Mouse (Mus musculus): ENCODE data around the gene Ugt1a7c. TPM values are rescaled to one million over a fixed set of nuclear protein-coding genes. Genes with fewer than 3 reads are reported as not detected.
"Not testable (repeated sequence)": the region's sequence is repeated elsewhere in the genome, so short reads cannot be mapped to it uniquely, and the experiment has no call there.

Gene Ugt1a7c
- total and polyA plus RNA-seq, 3 experiments, result not detected

DNA sequence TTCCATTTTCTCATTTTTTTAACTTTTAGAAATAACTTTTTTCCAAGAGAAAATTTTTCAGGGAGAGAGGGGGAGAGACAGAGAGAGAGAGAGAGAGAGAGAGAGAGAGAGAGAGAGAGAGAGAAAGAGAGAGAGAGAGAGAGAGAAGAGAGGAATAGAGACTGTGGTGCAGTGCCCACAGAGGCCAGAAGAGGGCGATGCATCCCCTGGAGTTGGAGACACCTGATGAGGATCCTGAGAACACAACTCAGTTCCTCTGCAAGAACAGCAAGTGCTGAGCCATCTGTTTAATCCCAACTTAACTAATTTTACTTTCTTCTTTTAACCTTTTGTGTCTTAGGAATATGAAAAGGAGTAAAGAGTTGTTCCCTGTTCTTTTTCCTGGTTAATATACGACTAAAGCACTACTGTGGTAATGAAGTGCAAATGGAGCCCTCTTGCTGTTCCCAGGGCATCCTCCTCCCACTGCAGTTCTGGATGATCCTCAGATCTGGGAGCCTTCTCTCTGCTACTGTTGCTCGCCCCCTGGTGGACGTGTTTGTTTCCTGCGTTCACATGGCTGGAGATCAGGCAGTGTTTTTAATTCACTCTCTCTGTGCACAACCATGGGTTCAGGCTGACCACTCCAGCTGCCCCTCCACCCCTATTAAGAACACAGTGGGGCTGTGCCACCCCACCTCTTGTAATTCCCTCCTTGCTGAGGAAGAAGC lies 49.3 kb downstream of the Ugt1a7c start:
- not testable (repeated sequence) for H3K36me3 ChIP-seq (ENCODE audit: control insufficient read depth in 1 of 2, insufficient read depth in 2 of 2, low read length in 2 of 2); H3K9ac ChIP-seq (ENCODE audit: control insufficient read depth, low read depth, low read length, poor library complexity, severe bottlenecking); H3K27me3 ChIP-seq (ENCODE audit: control insufficient read depth in 1 of 2, insufficient read depth in 2 of 2, low read length in 2 of 2); H3K79me2 ChIP-seq (ENCODE audit: control insufficient read depth, insufficient read depth, low read length, poor library complexity); H3K9me3 ChIP-seq (replicated peaks; ENCODE audit: insufficient read depth, low read length); H3K27ac ChIP-seq (ENCODE audit: control insufficient read depth, low read depth, low read length); H3K4me3 ChIP-seq (ENCODE audit: control insufficient read depth in 1 of 2, insufficient read depth in 1 of 2, low read depth in 2 of 2, low read length in 2 of 2); H3K4me1 ChIP-seq (ENCODE audit: control insufficient read depth in 1 of 2, insufficient read depth in 2 of 2, low read length in 2 of 2)
- TF ChIP-seq RAD21 (IDR thresholded peaks at IDR 0.05; ENCODE audit: low read depth, low read length) (peak; percentile 33), SMC3 (IDR thresholded peaks at IDR 0.05; ENCODE audit: low read depth, low read length) (peak; percentile 41), CTCF (IDR thresholded peaks at IDR 0.05 in 2 of 3, conservative IDR thresholded peaks at IDR 0.05 in 1 of 3; ENCODE audit: control insufficient read depth in 1 of 3, insufficient read depth in 1 of 3, low read depth in 2 of 3, low read length in 3 of 3, poor library complexity in 1 of 3, severe bottlenecking in 1 of 3) (peak; percentile 33 to 55 (median 44); a peak in 4 of 6 replicates)
- peak; percentile 40 for DNase-seq (ENCODE audit: low read depth, low spot score)

DNA sequence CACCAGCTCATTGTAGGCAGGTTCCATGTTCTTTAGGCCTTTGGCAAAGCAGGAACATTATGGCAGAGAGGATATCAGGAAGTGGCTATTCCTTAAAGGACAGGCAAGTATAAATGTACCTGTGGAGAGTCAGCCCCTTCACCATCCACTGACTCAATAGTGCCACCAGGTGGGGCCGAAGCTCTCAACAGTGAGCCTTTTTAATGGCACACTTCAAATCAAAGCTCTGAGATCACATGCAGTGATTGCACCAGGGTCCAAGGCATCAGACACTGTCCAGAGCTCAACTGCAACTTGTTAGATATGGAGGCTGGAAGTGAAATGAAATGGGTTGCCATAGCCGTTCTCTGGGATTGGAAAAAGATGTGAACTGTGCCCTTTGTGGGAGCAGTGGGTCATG lies 50.4 kb downstream of the Ugt1a7c start:
- H3K4me1 ChIP-seq (ENCODE audit: control insufficient read depth in 1 of 2, insufficient read depth in 2 of 2, low read length in 2 of 2); H3K9ac ChIP-seq (ENCODE audit: control insufficient read depth, low read depth, low read length, poor library complexity, severe bottlenecking); H3K36me3 ChIP-seq (ENCODE audit: control insufficient read depth in 1 of 2, insufficient read depth in 2 of 2, low read length in 2 of 2); H3K79me2 ChIP-seq (ENCODE audit: control insufficient read depth, insufficient read depth, low read length, poor library complexity); H3K9me3 ChIP-seq (replicated peaks; ENCODE audit: insufficient read depth, low read length); H3K27me3 ChIP-seq (ENCODE audit: control insufficient read depth in 1 of 2, insufficient read depth in 2 of 2, low read length in 2 of 2); H3K27ac ChIP-seq (ENCODE audit: control insufficient read depth, low read depth, low read length); H3K4me3 ChIP-seq (ENCODE audit: control insufficient read depth in 1 of 2, insufficient read depth in 1 of 2, low read depth in 2 of 2, low read length in 2 of 2): not testable (repeated sequence)
- peak; percentile 13 for DNase-seq (ENCODE audit: low read depth, low spot score)
- TF ChIP-seq SMC3 (IDR thresholded peaks at IDR 0.05; ENCODE audit: low read depth, low read length), result peak; percentile 28; the same call in 1 of the 2 replicates
- TF ChIP-seq RCOR1 (IDR thresholded peaks at IDR 0.05; ENCODE audit: low read depth, low read length), result peak; percentile 51; the same call in 1 of the 2 replicates
- TF ChIP-seq RAD21 (IDR thresholded peaks at IDR 0.05; ENCODE audit: low read depth, low read length), result peak; percentile 10
- peak; percentile 2 to 33 (median 33); a peak in 3 of 6 replicates for TF ChIP-seq CTCF (IDR thresholded peaks at IDR 0.05 in 2 of 3, conservative IDR thresholded peaks at IDR 0.05 in 1 of 3; ENCODE audit: control insufficient read depth in 1 of 3, insufficient read depth in 1 of 3, low read depth in 2 of 3, low read length in 3 of 3, poor library complexity in 1 of 3, severe bottlenecking in 1 of 3)

DNA sequence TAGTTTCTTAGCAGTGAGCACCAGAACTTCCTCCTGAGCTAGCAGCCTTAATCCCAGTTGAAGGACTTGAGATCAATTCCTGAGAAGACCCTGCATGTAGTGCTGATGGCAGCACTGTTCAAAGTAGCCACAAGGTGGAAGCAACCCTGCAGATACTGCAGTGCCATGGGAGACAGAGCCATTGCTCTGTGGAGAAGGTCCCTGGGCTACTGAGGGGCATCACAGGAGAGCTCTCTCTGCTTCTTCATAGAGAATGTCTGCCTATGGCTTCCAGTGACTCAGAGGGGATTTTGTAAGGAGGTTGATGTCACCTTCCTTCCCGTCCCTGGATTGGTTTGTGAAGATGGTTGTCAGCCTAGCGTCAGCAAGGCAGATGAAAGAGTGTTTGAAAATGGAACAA lies 55.3 kb downstream of the Ugt1a7c start:
- not testable (repeated sequence) for H3K36me3 ChIP-seq (ENCODE audit: control insufficient read depth in 1 of 2, insufficient read depth in 2 of 2, low read length in 2 of 2); H3K79me2 ChIP-seq (ENCODE audit: control insufficient read depth, insufficient read depth, low read length, poor library complexity); H3K27me3 ChIP-seq (ENCODE audit: control insufficient read depth in 1 of 2, insufficient read depth in 2 of 2, low read length in 2 of 2); H3K9me3 ChIP-seq (replicated peaks; ENCODE audit: insufficient read depth, low read length); H3K4me1 ChIP-seq (ENCODE audit: control insufficient read depth in 1 of 2, insufficient read depth in 2 of 2, low read length in 2 of 2); H3K9ac ChIP-seq (ENCODE audit: control insufficient read depth, low read depth, low read length, poor library complexity, severe bottlenecking); H3K4me3 ChIP-seq (ENCODE audit: control insufficient read depth in 1 of 2, insufficient read depth in 1 of 2, low read depth in 2 of 2, low read length in 2 of 2); DNase-seq (ENCODE audit: low read depth, low spot score); H3K27ac ChIP-seq (ENCODE audit: control insufficient read depth, low read depth, low read length)

DNA sequence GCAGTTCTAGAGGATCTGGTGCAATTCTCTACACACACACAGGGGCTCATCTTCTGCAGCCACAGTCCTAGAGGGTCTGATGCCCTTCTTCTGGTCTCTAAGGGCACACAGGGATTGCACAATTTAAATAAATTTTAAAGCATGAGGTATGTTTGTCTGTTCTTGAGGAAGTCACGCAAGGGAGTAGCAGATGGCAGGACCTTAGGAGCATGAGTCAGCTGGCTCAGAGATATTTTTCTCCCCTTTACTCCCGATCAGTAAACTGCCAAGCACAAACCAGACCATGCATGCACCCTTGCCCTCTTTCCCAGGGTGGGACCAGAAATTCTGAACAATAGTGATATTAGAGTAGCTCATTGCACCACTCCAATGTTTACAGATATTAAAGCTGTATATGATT lies 63.6 kb downstream of the Ugt1a7c start:
- DNase-seq (ENCODE audit: low read depth, low spot score), result no peak
- H3K27ac ChIP-seq (ENCODE audit: control insufficient read depth, low read depth, low read length), result no peak overlapping the region
- no peaks in the 10 kb centered on the region for H3K9me3 ChIP-seq (replicated peaks; ENCODE audit: insufficient read depth, low read length)
- no peaks in the 10 kb centered on the region for H3K36me3 ChIP-seq (ENCODE audit: control insufficient read depth in 1 of 2, insufficient read depth in 2 of 2, low read length in 2 of 2)
- H3K4me1 ChIP-seq (ENCODE audit: control insufficient read depth in 1 of 2, insufficient read depth in 2 of 2, low read length in 2 of 2), result no peaks in the 10 kb centered on the region
- no peaks in the 10 kb centered on the region for H3K27me3 ChIP-seq (ENCODE audit: control insufficient read depth in 1 of 2, insufficient read depth in 2 of 2, low read length in 2 of 2)
- H3K79me2 ChIP-seq (ENCODE audit: control insufficient read depth, insufficient read depth, low read length, poor library complexity), result no peaks in the 10 kb centered on the region
- no peak overlapping the region for H3K9ac ChIP-seq (ENCODE audit: control insufficient read depth, low read depth, low read length, poor library complexity, severe bottlenecking)
- no peak for TF ChIP-seq E2F4 (IDR thresholded peaks at IDR 0.05; ENCODE audit: borderline replicate concordance, low read depth, low read length)
- no peak for TF ChIP-seq USF2 (IDR thresholded peaks at IDR 0.05; ENCODE audit: borderline replicate concordance in 1 of 2, insufficient read depth in 1 of 2, low read depth in 1 of 2, low read length in 2 of 2)
- TF ChIP-seq MYB (IDR thresholded peaks at IDR 0.05; ENCODE audit: low read depth, low read length), result no peak
- no peak for TF ChIP-seq EP300 (IDR thresholded peaks at IDR 0.05; ENCODE audit: low read depth in 1 of 2, low read length in 2 of 2)
- no peak for TF ChIP-seq KAT2A (conservative IDR thresholded peaks at IDR 0.05; ENCODE audit: low read depth, low read length)
- TF ChIP-seq ETS1 (IDR thresholded peaks at IDR 0.05; ENCODE audit: low read depth, low read length), result no peak
- no peak overlapping the region for H3K4me3 ChIP-seq (ENCODE audit: control insufficient read depth in 1 of 2, insufficient read depth in 1 of 2, low read depth in 2 of 2, low read length in 2 of 2)
